Mouse (Mus musculus): ENCODE measurements around the gene Gm6164. TPM values are rescaled to one million over a fixed set of nuclear protein-coding genes. Genes with fewer than 3 reads are reported as not detected.
"Not testable (repeated sequence)": the region's sequence is repeated elsewhere in the genome, so short reads cannot be mapped to it uniquely, and the experiment has no call there.

The Gm6164 gene
- not detected in 2 replicates for polyA plus RNA-seq (2016; fragmentation: Nextera tagmentation; extraction: Ambion mirVana)

GRCm38 (mm10) chr7:20205507-20205906, at the start of gene Gm6164:
Gene Gm6164, minus strand, starts transcription at chr7:20205607.
- no CpG with 5 or more reads among the region's 2 CpGs for WGBS (ENCODE audit: insufficient replicate concordance)
- H3K36me3 ChIP-seq; H3K4me2 ChIP-seq; H3K4me1 ChIP-seq; H3K9me3 ChIP-seq (replicated peaks); H3K27me3 ChIP-seq (replicated peaks); ATAC-seq; H3K9ac ChIP-seq; H3K27ac ChIP-seq; H3K4me3 ChIP-seq: not testable (repeated sequence)

GRCm38 (mm10) chr7:20233728-20234127, 28.3 kb upstream of the Gm6164 start, which contains the start of gene Gm4498:
Gene Gm4498, minus strand, starts transcription at chr7:20233828.
- H3K9me3 ChIP-seq (replicated peaks); H3K27ac ChIP-seq; ATAC-seq; H3K9ac ChIP-seq; H3K4me3 ChIP-seq; H3K4me1 ChIP-seq; H3K4me2 ChIP-seq; H3K36me3 ChIP-seq; H3K27me3 ChIP-seq (replicated peaks): not testable (repeated sequence)
- WGBS (ENCODE audit: insufficient replicate concordance), result no CpG with 5 or more reads among the region's 2 CpGs

- H3K27me3 ChIP-seq (replicated peaks); H3K9ac ChIP-seq; H3K4me3 ChIP-seq; H3K9me3 ChIP-seq (replicated peaks); H3K36me3 ChIP-seq; H3K4me1 ChIP-seq; H3K27ac ChIP-seq; H3K4me2 ChIP-seq; ATAC-seq: not testable (repeated sequence)
- WGBS (ENCODE audit: insufficient replicate concordance), result no CpG with 5 or more reads among the region's 3 CpGs
Measured at GRCm38 (mm10) chr7:20193410-20193809, 12.0 kb downstream of the Gm6164 start, which contains the start of gene Vmn1r95. Gene Vmn1r95, plus strand, starts transcription at chr7:20193710.

- H3K4me2 ChIP-seq; H3K4me1 ChIP-seq; H3K9me3 ChIP-seq (replicated peaks); H3K36me3 ChIP-seq; H3K9ac ChIP-seq; H3K27me3 ChIP-seq (replicated peaks); H3K4me3 ChIP-seq; H3K27ac ChIP-seq; ATAC-seq: not testable (repeated sequence)
- no CpG with 5 or more reads among the region's 3 CpGs for WGBS (ENCODE audit: insufficient replicate concordance)
Measured at GRCm38 (mm10) chr7:20168277-20168676, 37.1 kb downstream of the Gm6164 start, which contains the start of gene Vmn1r94. Gene Vmn1r94, minus strand, starts transcription at chr7:20168377.

Other genes starting within 250 kb of the Gm6164 start
- not detected in 2 replicates for gene Ceacam20, start 240.2 kb downstream of the Gm6164 start, polyA plus RNA-seq (2016; fragmentation: Nextera tagmentation; extraction: Ambion mirVana)
- gene Nlrp9b, start 214.1 kb downstream of the Gm6164 start, polyA plus RNA-seq (2016; fragmentation: Nextera tagmentation; extraction: Ambion mirVana), result not detected in 2 replicates
- gene Vmn1r91, start 105.9 kb downstream of the Gm6164 start, polyA plus RNA-seq (2016; fragmentation: Nextera tagmentation; extraction: Ambion mirVana), result not detected in 2 replicates
- gene Gm16442, start 83.0 kb downstream of the Gm6164 start, polyA plus RNA-seq (2016; fragmentation: Nextera tagmentation; extraction: Ambion mirVana), result not detected in 2 replicates
- gene Vmn1r93, start 66.5 kb downstream of the Gm6164 start, polyA plus RNA-seq (2016; fragmentation: Nextera tagmentation; extraction: Ambion mirVana), result not detected in 2 replicates
- not detected in 2 replicates for gene Vmn1r94, start 37.2 kb downstream of the Gm6164 start, polyA plus RNA-seq (2016; fragmentation: Nextera tagmentation; extraction: Ambion mirVana)
- gene Vmn1r95, start 11.9 kb downstream of the Gm6164 start, polyA plus RNA-seq (2016; fragmentation: Nextera tagmentation; extraction: Ambion mirVana), result not detected in 2 replicates
- not detected in 2 replicates for gene Gm4498, start 28.2 kb upstream of the Gm6164 start, polyA plus RNA-seq (2016; fragmentation: Nextera tagmentation; extraction: Ambion mirVana)
- not detected in 2 replicates for gene Gm5890, start 57.2 kb upstream of the Gm6164 start, polyA plus RNA-seq (2016; fragmentation: Nextera tagmentation; extraction: Ambion mirVana)
- gene Gm4133, start 128.5 kb upstream of the Gm6164 start, polyA plus RNA-seq (2016; fragmentation: Nextera tagmentation; extraction: Ambion mirVana), result not detected in 2 replicates
- not detected in 2 replicates for gene Gm5728, start 169.8 kb upstream of the Gm6164 start, polyA plus RNA-seq (2016; fragmentation: Nextera tagmentation; extraction: Ambion mirVana)
- not detected in 2 replicates for gene Vmn1r100, start 212.3 kb upstream of the Gm6164 start, polyA plus RNA-seq (2016; fragmentation: Nextera tagmentation; extraction: Ambion mirVana)
- gene Vmn1r101, start 237.0 kb upstream of the Gm6164 start, polyA plus RNA-seq (2016; fragmentation: Nextera tagmentation; extraction: Ambion mirVana), result not detected in 2 replicates